Mouse (Mus musculus) heart, postnatal 0 days (tissue): ENCODE data around the gene Gm2115.

ENCODE experiments used
- CTCF ChIP-seq: IDR thresholded peaks from 2 replicates; pipeline ENCODE4 v1.5.1; 2016; ENCODE audit warnings: antibody characterized with exemption, control low read depth, low read depth
- EP300 ChIP-seq: IDR thresholded peaks from 2 replicates; pipeline ENCODE4 v1.6.1; 2016; ENCODE audit warnings: antibody characterized with exemption, low read depth

- no peak for TF ChIP-seq CTCF
- no peak for TF ChIP-seq EP300
These were observed 6.3 kb upstream of the Gm2115 start for GRCm38 (mm10) chr7:84522426-84522825.
